ENCODE assay signal across 29 mouse cellular contexts in genomic region chr5:29973533-29973932, GRCm38 (mm10). TPM values are rescaled to one million over a fixed set of nuclear protein-coding genes. Genes with fewer than 3 reads are reported as not detected.
"Had no signal": no experiment of that assay in that cellular context is flagged by ENCODE, and none has a peak within 500 bp of the region (broad histone marks: within the 10 kb centered on the region; RNA-seq: fewer than 3 reads in every experiment).

No protein-coding gene starts in this region.

- ATAC-seq: liver, postnatal 0 days; lung, postnatal 0 days; midbrain, embryonic 15.5 days had no signal

- H3K4me1 ChIP-seq: limb, embryonic 10.5 days; limb, embryonic 13.5 days; midbrain, embryonic 15.5 days; neural tube, embryonic 13.5 days had no signal

- H3K27me3 ChIP-seq: limb, embryonic 13.5 days; midbrain, embryonic 15.5 days; neural tube, embryonic 13.5 days had no signal

- H3K4me2 ChIP-seq: limb, embryonic 13.5 days; lung, embryonic 14.5 days; midbrain, embryonic 11.5 days; midbrain, embryonic 15.5 days; neural tube, embryonic 13.5 days had no signal

- H3K36me3 ChIP-seq: limb, embryonic 10.5 days; limb, embryonic 13.5 days; midbrain, embryonic 15.5 days; neural tube, embryonic 13.5 days had no signal

- DNase-seq: kidney, adult 2 months; kidney, postnatal 25 days; layer of hippocampus, adult 9-11 months; liver; liver, postnatal 0 days; lung, embryonic 14.5 days; retina, postnatal 1 day; right cerebral cortex, postnatal 4 days; thymus, adult 2 months; thymus, postnatal 14 days; thymus, postnatal 4 days had no signal

- H3K9ac ChIP-seq: limb, embryonic 13.5 days; liver, embryonic 14.5 days; liver, postnatal 0 days; lung, embryonic 14.5 days; midbrain, embryonic 15.5 days; neural tube, embryonic 13.5 days had no signal

- H3K27ac ChIP-seq: kidney, postnatal 0 days; layer of hippocampus, adult 2 months; limb, embryonic 10.5 days; limb, embryonic 13.5 days; liver, embryonic 14.5 days; macrophage; midbrain, embryonic 15.5 days; neural tube, embryonic 13.5 days; stomach, postnatal 0 days had no signal

- H3K4me3 ChIP-seq: layer of hippocampus, adult 2 months; limb, embryonic 10.5 days; limb, embryonic 13.5 days; midbrain, embryonic 15.5 days; myocyte; neural tube, embryonic 13.5 days had no signal

- H3K9me3 ChIP-seq: limb, embryonic 10.5 days; limb, embryonic 13.5 days; midbrain, embryonic 15.5 days; neural tube, embryonic 13.5 days had no signal

RNA-seq across cellular contexts. Expression of gene Il6, which starts 39.4 kb away (rescaled TPM):
- total RNA-seq: layer of hippocampus, adult 2 months; layer of hippocampus, postnatal 25 days; left cerebral cortex, adult 18-20 months; left cerebral cortex, postnatal 25 days had no signal
- polyA plus RNA-seq: kidney, adult 2 months; kidney, embryonic 14.5 days; kidney, postnatal 0 days; large intestine, adult 2 months; limb, embryonic 10.5 days; lung, embryonic 14.5 days; midbrain, embryonic 11.5 days; midbrain, embryonic 15.5 days; neural tube, embryonic 13.5 days; stomach, embryonic 14.5 days had no signal
